Mouse (Mus musculus): ENCODE data around the gene Map3k20.

Map3k20 gene

DNA sequence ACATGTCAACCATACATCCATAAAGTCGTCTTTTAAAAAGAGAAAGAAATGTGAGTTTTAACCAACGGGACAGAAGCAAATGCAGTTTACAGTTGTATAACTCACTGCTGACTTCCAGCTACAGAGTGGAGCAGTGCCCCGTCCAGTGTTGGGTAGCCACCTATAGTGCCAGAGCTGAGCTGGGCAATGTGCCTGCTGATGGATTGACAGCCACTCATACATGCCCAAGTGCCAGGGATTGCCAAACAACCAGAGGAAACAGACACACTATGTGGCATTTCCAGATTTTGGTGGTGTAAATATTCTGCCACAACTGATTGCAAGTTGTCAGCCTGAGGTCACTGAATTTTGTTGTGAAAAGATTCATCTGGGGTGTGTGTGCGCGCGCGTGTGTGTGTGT, 139.2 kb downstream of the Map3k20 start:
- DNase-seq (ENCODE audit: low spot score), result no peak

DNA sequence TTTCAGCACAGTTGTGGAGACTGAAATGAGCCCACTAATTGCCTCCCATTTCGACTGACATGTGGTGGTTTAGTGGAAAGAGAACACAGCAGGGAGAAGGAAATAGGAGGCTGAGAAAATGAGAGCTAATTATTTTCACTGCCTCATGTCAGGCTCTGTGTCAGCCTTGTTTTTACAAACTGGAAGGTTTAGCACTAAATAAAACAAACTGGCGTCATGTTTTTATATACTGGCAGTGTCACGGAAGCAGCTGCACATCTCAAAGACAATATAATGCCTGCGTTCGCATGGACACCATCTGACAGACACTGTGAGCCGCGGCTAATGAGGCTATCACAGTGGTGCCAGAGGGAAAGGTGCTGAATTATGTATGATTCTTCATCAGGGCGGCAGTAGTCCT, 141.3 kb downstream of the Map3k20 start:
- DNase-seq (ENCODE audit: low spot score), result no peak

DNA sequence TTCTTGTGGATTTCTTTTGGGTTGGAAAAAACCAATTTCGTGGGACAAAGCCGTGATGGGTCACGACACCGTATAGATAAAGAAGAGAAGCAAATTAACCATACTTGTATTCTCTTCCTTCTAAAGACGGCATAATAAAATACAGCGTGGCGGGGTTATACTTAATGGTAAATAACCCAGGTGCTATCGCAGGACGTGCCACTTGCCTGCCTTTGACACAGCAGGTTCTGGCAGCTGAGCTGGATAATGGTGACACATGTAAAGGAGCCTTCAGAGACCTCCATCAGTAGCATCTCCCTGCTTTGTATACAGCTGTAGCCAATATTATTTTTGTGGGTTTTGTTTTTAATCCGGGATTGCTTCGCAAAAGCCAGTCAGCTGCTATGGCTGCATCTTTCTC, 141.9 kb downstream of the Map3k20 start:
- DNase-seq (ENCODE audit: low spot score), result no peak

DNA sequence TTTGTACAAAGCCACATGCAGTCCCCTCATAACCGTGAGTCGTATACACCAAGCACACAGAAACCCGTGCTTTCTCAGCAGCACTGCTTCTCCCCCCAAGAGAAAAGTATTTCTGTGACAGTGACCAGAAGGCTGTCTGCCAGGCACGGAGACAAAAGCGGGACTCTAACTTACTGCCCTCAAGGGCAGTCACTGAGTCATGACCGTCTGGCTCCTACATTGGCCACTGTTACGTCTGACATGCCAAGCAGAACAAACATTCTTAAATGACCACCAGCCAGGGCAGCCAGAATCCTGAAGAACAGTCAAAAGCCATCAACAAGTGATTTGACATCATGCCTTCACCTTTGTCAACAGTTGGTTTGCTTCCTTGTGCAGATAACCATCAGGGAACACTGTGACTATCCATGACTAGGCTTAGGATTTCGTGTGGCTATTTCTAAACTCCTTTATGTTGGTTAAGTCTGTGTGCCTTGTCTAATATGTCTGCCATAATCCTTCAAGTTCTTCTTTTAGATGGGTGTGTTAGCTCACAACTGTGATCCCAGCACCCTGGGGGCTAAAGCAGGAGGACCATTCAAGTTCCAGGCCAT, 153.6 kb downstream of the Map3k20 start:
- DNase-seq (ENCODE audit: low spot score), result no peak

DNA sequence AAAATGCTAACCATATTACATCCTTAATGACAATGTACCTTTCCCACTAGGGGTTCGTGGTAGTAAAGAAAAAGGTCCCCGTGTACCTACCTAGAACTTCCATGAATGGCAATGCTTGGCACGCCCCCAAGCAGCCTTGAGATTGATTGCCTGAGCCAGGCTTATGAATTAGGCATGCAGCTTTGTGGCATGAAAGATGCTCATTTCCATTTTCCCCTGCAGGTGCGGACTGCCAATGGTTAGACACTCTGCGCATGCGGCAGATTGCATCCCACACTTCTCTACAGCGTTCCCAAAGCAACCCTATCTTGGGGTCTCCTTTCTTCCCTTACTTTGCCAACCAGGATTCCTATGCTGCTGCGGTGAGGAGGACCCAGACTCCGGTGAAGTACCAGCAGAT, 155.6 kb downstream of the Map3k20 start:
- DNase-seq (ENCODE audit: low spot score), result no peak

DNA sequence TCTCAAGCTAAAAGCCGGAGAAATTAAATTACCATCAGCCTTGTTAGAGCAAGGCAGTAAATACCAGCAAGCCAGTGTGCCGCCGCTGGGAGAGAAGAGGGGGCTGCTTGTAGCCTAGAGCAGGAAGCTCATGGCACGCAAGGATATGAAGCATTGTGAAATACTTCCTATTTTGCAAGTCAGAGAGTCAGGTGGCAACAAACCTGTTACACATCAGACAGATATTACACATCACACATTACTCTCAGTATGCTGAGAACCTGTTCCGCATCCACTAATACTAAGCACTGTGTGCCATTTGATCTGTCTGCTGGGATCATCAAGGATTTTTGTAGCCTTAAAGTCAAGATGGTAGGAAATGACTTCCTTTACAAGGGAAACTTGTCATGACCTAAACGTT, 157.4 kb downstream of the Map3k20 start:
- no peak for DNase-seq (ENCODE audit: low spot score)

DNA sequence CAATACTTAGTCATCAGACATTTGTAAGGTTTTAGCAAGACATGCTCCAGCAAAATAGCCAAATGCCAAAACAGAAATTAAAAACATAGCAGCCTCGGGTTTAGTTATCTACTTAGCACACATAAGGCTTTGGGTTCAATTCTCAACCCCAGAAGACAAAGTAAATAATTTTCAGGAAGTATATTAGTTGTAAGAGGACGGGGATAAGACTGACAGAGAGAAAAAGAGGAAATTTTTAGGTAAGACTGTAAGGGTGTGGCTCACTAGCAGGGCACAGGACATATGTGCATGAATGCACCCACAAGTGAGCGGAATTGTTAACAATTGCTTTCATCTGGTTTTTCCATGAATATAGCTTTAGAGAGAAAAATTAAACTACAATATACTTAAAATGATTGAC, 158.5 kb downstream of the Map3k20 start:
- no peak for DNase-seq (ENCODE audit: low spot score)

DNA sequence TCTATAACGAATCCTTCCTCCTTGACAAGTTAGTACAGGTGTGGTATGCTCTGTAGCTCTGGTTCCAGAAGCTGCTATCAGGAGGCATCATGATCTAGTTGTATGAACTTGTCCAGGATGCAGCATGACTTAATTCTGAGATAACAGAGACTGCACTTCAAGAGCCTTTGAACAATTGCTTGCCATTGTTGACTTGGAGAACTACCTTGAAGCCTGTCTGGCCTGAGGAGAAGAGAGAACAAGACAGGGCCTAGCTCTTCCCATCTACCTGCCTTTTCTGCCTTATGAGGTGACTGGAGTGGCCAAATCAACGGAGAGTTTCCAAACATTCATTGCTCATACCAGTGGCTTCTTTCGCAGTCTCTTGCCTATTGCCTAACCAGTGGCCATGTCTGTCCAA, 160.7 kb downstream of the Map3k20 start:
- DNase-seq (ENCODE audit: low spot score), result no peak

DNA sequence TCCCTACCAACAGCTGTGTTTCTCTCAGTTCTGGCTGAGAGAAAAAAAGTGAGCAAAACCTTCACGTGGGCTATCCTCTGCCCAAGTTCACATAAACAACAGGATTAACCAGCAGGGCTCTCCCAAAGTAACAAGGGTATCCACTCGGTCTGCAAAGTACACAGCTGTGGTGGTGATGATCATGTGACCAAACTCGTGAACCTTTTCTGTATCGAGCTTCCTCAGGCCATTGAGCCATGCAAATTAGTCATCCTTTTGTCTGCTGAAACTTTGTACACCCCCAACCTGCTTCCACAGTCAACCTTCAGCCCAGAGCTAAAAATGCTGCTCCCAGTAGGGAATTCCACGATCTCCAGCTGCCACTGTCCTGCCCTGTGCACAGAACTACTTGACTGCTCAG, 161.2 kb downstream of the Map3k20 start:
- no peak for DNase-seq (ENCODE audit: low spot score)

DNA sequence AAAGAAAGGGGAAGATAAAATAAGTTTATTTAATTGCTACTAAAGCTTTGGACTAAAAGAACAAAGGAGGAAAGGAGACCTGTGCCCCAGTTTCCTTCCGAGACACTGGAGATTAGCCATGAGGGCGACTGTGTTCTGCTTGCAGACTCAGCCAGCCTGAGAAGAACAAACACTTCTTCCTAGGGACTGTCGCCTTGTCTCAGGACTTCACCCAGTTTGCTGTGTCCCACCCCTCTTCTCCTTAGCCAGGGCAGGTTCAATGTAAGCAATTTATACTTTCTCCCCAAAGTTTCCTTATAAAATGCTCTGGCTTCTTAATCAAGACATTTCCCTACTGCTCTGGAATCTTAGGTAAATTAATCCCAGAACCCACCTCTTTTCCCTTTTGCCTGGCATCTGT, 168.1 kb downstream of the Map3k20 start:
- DNase-seq (ENCODE audit: low spot score), result no peak

DNA sequence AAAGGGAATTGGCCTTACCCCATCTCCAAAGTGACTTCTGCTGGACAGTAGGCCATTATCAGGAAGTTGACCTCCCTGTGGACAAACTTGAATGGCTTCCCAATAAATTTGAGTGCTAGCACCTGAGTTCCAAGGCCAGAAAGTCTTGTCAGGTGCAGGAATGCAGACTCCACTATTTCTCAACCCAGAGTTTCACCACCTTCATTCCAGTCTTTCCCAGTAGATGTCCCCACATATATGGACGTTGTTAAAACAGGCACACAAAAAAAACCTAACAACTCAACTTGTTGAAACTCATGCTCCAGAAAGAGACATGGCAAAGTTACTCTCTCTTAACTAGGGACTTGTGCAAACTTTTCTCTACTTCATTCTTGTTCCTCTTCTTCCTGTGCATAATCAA, 170.8 kb downstream of the Map3k20 start:
- DNase-seq (ENCODE audit: low spot score), result no peak

DNA sequence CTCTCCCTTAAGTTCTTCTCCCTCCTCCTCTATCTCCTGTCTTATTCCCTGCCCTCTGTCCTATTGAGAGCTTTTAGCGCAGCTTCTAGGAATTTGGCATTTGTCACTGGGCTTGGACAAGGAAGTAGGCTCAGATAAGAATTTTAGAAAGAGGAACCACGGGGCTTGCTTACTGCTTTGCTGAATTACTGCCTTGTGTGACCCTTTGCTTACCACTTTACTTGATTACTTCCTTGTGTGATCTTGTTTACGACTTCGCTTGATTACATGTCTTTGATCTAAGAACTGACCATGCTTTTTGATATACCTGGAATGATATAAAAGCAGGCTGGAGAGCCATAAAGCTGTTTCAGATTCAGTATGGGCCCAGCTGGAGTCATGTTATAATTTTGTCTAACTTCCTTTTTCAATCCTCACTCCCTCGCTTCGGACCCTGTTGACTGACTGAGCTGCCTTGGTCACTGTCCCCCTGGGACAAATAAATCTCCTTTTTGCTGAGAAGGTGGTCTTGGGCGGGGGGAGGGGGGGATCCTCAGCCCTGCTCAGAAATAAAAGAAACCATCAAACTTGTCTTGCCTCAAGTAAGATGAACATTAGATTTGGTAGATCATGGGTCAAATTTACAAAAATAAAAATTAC, 179.1 kb downstream of the Map3k20 start:
- no peak for DNase-seq (ENCODE audit: low spot score)

DNA sequence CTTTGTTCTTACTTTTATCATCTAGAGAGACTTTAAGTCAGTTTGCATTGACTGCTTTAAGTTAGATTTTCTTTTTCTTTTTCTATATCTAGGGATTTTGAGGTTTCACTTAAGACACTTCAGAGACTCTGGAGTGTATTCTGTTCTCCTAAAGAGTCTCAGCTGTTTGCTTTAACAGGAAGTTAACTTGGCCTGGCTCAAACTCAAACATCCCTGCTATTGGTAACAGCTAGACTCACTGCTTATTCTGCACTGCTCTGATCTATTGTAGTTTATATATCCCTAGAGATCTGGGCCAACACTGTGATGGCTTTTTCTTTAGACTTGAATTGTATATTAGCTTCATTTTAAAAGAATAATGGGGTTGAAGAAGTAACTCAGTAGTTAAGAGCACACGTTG, 182.2 kb downstream of the Map3k20 start:
- DNase-seq (ENCODE audit: low spot score), result no peak

DNA sequence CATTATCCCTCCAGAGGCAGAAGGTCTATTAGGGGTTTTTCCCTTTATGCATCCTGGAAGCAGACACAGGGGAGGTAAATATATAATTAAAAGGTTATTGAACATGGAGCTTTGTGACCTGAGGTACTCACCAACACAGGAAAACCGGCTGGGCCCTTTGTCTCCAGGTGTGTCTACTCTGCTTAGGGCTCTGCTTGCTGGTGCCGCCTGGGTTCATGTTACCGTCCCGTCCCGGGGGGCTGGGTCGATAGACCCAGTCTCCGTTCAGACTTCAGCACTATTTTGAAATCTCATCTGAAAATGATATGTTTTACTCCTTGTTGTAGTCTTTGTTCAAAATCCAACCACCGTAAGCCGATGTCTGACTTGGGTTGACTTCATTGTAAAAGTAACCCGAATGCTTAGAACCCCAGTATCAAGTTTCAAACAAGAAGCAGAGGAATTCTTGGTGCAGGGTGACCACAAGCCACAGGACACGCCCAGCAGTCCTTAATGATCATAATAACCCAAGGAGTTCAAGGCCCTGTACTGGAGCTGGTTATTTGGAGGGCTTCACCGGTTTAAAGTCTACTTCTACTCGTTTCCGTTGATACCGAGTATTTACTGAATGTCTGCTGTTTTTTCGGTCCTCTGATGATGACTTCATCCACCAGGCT, 186.1 kb downstream of the Map3k20 start:
- no peak for DNase-seq (ENCODE audit: low spot score)

DNA sequence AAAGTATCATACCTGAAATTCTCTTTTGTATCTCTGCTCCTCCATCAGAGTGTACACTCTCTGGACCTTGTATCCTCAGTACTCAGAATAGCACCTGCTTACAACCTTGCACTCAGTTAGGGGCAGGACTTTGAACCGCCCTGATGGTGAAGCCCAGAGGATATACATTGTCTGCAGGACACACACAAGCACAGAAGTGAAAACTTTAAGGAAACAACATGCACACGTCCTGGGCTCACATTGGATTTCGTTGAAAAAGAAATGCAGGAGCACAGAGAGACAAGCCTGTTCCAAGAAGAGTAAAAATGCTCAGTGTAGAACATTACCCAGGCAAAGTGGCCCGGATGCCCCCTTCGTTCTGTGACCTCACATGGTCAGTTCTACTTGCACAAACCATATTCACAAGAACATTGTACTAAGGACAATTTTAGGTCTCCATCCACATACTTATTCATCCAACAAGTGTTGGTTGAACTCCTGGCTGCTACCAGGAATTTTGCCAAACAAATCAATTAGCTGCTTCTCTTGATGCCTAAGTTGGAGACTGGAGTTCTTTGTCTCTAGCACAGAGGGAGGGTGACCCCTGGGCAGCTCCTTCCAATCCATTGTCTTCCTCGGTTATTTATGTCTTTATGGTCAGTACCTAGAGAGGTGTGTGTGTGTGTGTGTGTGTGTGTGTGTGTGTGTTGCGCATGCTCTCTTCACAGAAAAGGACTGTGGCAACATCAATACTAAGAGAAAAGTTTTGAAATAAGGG, 189.3 kb downstream of the Map3k20 start:
- DNase-seq (ENCODE audit: low spot score), result no peak

DNA sequence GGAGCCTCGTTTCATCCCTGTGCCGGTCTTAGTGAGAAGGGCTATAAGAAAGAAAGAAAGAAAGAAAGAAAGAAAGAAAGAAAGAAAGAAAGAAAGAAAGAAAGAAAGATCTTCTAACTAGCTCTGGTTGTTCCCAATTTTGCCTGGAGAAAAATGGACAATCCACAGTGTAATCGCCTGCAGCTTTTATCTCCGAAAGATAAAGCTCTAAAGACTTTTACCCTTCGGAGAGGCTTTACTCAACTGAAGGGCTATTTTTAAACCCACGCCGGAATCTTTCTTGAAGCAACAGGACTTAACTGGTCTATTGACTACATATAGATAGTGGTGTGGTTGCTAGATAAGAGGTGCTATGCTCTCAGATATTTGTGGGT, 190.0 kb downstream of the Map3k20 start:
- no peak for DNase-seq (ENCODE audit: low spot score)

DNA sequence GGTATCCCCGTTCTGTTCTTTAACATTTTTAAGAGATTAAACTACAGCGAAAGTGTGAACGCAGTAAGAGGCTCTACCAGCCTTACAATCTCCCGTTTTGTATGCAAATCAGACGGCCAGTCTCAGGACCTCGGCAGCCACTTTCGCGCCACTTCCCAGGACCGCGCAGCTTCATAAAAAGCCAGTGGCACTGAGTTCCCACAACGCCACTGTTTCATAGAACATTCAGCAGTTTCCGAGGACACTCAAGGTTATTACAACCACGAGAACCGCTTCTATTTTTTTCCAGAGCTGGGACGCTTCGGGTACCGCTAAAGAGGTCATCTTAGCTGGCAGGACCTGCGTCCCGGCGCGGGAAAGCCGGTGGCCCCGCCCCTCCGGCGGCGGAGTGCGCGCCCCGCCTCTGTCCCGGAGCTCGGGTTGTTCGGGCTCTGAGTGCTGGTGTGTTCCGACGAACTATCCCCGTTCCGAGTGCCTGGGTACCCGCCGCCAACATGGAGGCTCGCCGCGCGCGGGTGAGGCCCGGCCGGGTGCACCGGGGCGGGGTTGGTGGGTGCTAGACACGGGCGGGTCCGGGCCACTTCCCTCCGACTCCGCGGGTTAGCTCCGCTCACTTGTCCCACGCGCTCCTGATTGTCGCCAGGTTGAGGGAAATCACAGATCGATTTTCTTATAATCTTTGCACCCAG, 190.5 kb downstream of the Map3k20 start, which contains the start of gene Cdca7:
TSS of gene Cdca7 (plus strand) at position 363 of the 689 bp plus-strand sequence.
- DNase-seq (ENCODE audit: low spot score), result peak; percentile 72

DNA sequence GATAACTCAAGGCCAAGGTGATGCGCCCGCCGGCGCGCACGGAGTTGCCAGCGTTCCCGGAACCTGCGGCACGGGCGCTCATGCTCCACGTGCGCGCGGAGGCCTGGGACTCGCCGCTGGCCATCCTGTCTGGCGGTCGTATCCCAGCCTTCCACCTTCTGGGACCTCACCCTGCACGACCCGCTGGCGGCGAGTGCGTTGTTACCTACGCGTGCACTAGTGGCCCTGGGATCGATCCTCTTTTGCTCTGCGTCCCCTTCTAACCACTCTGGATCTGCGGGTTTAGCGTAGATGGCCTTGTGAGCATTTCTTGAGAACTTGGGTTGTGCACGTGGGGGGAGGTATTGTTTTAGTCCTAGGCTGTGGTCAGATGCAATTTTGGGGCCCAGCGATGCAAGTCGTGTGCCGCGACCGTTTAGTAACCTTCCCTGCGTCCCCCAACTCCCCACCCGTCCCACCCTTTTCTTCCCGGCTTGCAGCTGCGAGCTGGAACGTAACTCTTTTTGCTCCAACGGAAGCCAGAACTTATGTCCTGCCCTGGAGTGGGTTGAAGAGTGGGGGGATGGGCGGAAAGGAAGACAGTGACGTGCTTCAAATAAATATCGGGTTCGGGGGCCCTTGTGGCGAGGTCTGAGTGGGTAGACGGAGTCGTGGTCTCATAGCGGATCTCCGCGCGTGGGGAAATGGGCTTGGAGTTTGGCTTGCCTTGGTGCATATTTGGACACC, 191.2 kb downstream of the Map3k20 start:
- peak; percentile 54 for DNase-seq (ENCODE audit: low spot score)

DNA sequence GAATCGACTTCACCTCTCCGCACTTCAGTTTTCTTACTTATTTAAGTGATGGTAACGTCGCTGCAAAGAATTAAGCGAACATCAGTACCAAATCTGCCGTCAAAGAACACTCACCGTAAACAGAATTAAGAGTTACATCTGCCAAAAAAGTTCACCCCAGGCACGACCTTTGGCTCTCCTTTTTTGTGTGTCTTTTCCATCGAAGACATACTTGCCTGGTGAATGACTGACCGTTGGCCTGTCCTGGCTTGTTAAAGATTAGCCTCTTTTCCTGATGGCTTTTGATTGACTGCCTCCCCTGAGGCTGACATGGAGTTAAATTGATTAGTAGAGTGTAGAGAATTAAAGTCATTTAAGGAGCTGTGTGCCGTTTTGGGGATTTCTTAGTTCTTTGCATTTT, 191.8 kb downstream of the Map3k20 start:
- no peak for DNase-seq (ENCODE audit: low spot score)

DNA sequence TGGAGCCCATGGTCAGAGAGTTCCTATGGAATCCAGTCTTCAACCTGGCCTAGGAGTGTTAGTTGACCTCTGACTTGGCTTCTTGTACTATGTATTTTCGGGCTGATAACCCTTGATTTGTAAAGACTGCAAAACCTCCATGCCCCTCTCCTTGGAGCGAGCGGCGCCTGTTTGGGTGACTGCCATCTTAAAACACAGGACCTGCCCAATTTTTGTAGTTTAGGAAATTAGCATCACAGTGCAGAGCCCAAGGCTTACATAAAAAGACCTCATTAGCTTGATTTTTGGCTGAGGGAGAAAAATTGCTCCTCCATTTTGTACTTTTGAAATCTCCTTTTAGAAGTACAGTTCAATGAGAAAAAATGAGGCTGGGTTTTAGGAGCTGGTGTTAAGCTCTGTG, 192.7 kb downstream of the Map3k20 start:
- no peak for DNase-seq (ENCODE audit: low spot score)

DNA sequence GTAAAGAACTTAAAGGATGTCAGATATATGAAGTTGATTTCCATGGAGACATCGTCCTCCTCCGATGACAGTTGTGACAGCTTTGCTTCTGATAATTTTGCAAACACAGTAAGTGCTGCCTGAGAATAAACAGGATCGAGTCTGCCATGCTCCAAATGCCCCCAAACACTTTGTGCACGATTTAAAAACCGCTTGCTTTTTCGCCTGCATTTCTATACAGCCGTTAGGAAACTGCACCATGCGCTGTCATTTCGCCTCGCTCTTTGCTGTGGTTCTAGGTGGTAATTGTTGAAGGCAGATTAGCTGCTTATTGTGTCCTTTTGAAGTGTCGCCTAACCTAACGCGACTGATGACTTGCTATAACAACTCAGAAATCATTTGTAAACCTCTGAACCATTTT, 193.5 kb downstream of the Map3k20 start:
- DNase-seq (ENCODE audit: low spot score), result no peak

DNA sequence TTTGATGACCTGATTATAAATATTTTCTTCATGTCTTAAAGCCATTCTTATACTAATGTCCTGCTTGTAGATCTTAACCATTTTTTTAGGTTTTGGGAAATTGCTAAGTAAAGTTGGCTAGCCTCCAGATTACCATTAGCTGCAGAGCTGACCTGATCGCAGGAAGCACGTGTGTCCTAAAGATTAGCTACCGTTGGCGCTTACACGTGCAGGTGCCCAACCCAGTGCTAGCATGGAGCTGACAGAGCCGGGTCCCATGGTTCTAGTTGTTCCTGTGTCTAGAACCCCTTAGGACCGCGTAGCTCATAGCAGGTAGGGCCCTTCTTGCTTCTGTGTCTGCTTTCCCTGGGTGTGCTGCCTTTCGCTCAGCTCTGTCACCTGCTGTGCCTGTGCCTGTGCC, 194.4 kb downstream of the Map3k20 start:
- no peak for DNase-seq (ENCODE audit: low spot score)

All from MN1 (cell line).